Mouse (Mus musculus) testis, adult 2 months (tissue): ENCODE measurements at regions not wholly inside any gene's neighbourhood (a gene's known extent, or its start where the extent isn't known, plus 50 kb on each side); places are given as distances from the start of the nearest gene placed in this dataset.

Source experiments
- H3K27ac ChIP-seq: fragments of 200-500 bp; 2 replicates; pipeline ENCODE4 v1.5.1; 2012; ENCODE audit warnings: low read depth, low read length; ENCODE audit not compliant: control insufficient read depth, insufficient read depth
- H3K27me3 ChIP-seq: fragments of 200-500 bp; 2 replicates; pipeline ENCODE4 v1.6.1; 2012; ENCODE audit warnings: mild to moderate bottlenecking, low read length, moderate library complexity; ENCODE audit not compliant: control insufficient read depth, insufficient read depth
- H3K36me3 ChIP-seq: fragments of 200-500 bp; 2 replicates; pipeline ENCODE4 v1.6.1; 2012; ENCODE audit warnings: mild to moderate bottlenecking, low read length; ENCODE audit not compliant: control insufficient read depth, insufficient read depth
- H3K4me1 ChIP-seq: fragments of 200-500 bp; 2 replicates; pipeline ENCODE4 v1.6.1; 2012; ENCODE audit warnings: low read length; ENCODE audit not compliant: control insufficient read depth, insufficient read depth
- H3K4me3 ChIP-seq: fragments of 200-500 bp; 2 replicates; pipeline ENCODE4 v1.5.1; 2012; ENCODE audit warnings: low read depth, mild to moderate bottlenecking, low read length, moderate library complexity, mixed read lengths; ENCODE audit not compliant: control insufficient read depth
- CTCF ChIP-seq: fragments of 200-500 bp; IDR thresholded peaks from 2 replicates; pipeline ENCODE4 v1.5.1; 2012; ENCODE audit warnings: low read depth, mild to moderate bottlenecking, inconsistent platforms, low read length, moderate library complexity; ENCODE audit not compliant: control insufficient read depth, insufficient read depth, insufficient replicate concordance
- POLR2A ChIP-seq: fragments of 200-500 bp; IDR thresholded peaks from 2 replicates; pipeline ENCODE4 v1.6.1; 2012; ENCODE audit warnings: low read depth, mild to moderate bottlenecking, inconsistent platforms, low read length, moderate library complexity; ENCODE audit not compliant: control insufficient read depth

DNA sequence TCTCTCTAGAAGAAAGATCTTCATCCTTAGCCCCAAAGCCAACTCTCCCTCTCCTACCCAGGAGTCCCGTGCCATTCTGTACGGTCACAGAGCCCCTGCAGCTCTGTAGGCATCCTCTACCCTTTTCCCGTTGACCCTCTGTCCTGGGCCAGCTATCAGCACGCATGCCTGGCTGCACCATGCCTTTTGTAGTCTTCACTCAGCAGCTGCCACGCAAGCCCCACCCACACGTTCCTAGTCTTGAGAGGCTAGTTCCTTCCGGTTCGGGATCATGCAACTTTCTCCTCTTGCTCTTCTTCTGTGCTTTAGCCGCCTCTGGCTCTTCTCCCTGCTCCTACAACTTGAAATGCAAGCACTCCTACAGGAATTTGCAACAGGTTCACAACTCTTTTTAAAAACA is 152.1 kb upstream of the Pgrmc2 start:
- Histone ChIP-seq H3K27me3 (no peaks in the 10 kb centered on the region), H3K4me3 (no peak overlapping the region), H3K27ac (no peak overlapping the region), H3K4me1 (no peaks in the 10 kb centered on the region), H3K36me3 (no peaks in the 10 kb centered on the region)
- TF ChIP-seq CTCF, result no peak
- TF ChIP-seq POLR2A, result no peak

DNA sequence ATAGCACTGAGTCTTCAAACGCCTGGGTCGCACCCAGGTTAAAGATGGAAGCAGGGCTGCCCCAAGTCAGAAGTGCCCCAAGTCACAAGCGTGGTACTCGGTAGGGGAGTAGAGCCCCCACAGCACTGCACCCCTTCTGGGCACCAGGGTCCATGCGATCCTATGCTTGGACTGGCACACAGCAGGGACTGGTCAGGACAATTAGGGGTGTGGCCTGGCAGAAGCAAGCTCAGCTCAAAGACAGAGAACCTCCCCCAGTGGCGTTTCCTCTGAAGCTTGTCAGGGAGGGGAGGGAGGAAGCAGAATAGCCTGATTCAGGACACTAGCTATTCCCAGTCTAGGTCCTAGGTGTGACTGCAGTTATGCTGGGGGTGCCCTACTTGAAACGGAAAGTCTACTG is 151.3 kb upstream of the Pgrmc2 start:
- no peaks in the 10 kb centered on the region for H3K27me3 ChIP-seq
- H3K4me3 ChIP-seq, result no peak overlapping the region
- TF ChIP-seq POLR2A, result no peak
- no peak for TF ChIP-seq CTCF
- no peaks in the 10 kb centered on the region for H3K4me1 ChIP-seq
- no peak overlapping the region for H3K27ac ChIP-seq
- H3K36me3 ChIP-seq, result no peaks in the 10 kb centered on the region

GRCm38 (mm10) chr3:41233439-41233838 is 150.6 kb upstream of the Pgrmc2 start:
- no peak overlapping the region for H3K4me3 ChIP-seq
- no peak overlapping the region for H3K27ac ChIP-seq
- no peaks in the 10 kb centered on the region for H3K36me3 ChIP-seq
- no peaks in the 10 kb centered on the region; the same call in 1 of the 2 replicates for H3K4me1 ChIP-seq
- no peaks in the 10 kb centered on the region for H3K27me3 ChIP-seq
- TF ChIP-seq CTCF, result no peak
- TF ChIP-seq POLR2A, result no peak

GRCm38 (mm10) chr3:41230961-41231377 is 148.1 kb upstream of the Pgrmc2 start:
- no peaks in the 10 kb centered on the region for H3K36me3 ChIP-seq
- H3K27ac ChIP-seq, result no peak overlapping the region
- H3K27me3 ChIP-seq, result no peaks in the 10 kb centered on the region
- TF ChIP-seq CTCF (no peak), POLR2A (no peak)
- H3K4me1 ChIP-seq, result no peaks in the 10 kb centered on the region; the same call in 1 of the 2 replicates
- H3K4me3 ChIP-seq, result no peak overlapping the region

DNA sequence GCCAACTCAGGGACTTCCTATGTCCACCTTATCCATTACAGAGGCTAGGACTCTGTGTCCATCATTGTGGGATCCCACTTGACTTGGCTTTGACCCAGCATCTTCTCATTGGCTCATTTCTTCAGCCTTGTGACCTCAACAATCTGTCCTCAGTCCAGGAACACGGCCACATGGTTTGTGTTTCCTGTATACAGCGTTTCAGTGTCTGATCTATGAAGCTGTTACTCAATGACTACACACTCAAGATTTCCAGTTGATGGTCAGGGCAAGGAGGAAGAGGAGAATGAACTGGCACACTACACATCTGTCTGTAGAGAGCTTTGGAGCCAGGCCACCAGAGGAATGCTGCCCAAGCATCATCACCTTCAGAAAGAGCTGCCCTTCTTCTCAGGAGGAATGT is 146.6 kb upstream of the Pgrmc2 start:
- Histone ChIP-seq H3K4me3 (no peak overlapping the region), H3K27ac (no peak overlapping the region), H3K4me1 (no peaks in the 10 kb centered on the region; the same call in 1 of the 2 replicates), H3K27me3 (no peaks in the 10 kb centered on the region), H3K36me3 (no peaks in the 10 kb centered on the region)
- TF ChIP-seq CTCF, result no peak
- no peak for TF ChIP-seq POLR2A

DNA sequence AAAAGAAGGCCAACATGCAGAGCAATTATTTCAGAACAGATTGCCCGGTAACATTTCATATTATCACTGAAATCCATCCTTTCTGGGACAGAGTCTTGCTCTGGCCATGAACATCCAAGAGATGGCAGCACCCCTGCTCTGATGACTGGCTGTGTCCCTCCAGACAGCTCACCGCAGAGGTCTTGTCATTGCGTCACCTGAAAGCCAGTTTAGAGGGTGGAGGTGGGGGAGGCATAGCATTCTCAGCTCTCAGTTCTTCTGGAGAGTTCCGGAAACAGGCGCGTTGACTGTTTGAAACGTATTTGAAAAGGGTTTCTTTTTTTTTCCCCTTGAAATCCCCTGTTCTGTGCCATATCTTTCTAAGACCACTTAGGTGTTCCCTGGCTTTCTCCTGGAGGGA is 145.7 kb upstream of the Pgrmc2 start:
- Histone ChIP-seq H3K36me3 (no peaks in the 10 kb centered on the region), H3K4me3 (no peak overlapping the region), H3K27ac (no peak overlapping the region), H3K4me1 (no peaks in the 10 kb centered on the region; the same call in 1 of the 2 replicates), H3K27me3 (no peaks in the 10 kb centered on the region)
- TF ChIP-seq POLR2A (no peak), CTCF (peak; percentile 46; the same call in 1 of the 2 replicates)

DNA sequence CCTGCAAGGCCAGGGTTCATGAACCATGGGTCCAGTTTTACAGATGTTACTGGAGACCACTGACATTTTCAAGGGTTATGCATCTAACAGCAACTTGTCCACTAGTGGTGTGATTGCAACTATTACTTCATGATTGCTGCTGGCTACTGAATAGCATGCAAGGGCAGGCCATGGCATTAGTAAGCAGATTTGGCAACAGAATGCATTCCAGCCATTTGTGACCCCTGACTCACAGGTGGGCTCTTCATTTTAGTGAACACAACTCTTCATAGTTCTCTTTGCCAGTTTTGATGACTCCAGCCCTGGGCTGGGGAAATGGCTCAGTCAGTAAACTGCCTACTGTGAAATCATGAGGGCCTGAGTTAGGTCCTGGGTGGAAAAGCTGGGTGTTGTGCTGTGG is 137.9 kb upstream of the Pgrmc2 start:
- H3K27ac ChIP-seq, result no peak overlapping the region
- H3K4me1 ChIP-seq, result no peaks in the 10 kb centered on the region
- no peaks in the 10 kb centered on the region for H3K27me3 ChIP-seq
- no peak overlapping the region for H3K4me3 ChIP-seq
- H3K36me3 ChIP-seq, result no peaks in the 10 kb centered on the region
- TF ChIP-seq POLR2A (no peak), CTCF (no peak)

DNA sequence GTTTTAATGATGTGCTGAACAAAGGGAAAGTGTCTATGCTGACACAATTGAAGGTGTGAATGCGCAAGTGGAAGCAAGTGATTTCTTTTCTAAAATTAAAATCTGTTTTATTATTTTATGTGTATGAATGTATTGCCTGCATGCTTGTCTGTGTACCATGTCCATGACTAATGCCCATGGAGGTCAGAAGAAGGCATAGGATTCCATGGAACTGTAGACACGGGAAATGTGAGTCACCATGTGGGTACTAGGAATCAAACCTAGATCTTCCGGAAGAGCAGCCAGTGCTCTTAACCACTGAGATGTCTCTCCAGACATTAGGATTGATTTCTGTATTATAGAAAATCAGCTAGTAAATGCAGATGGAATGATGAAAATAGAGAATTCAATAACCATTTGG is 134.9 kb upstream of the Pgrmc2 start:
- H3K4me3 ChIP-seq, result no peak overlapping the region
- no peaks in the 10 kb centered on the region for H3K27me3 ChIP-seq
- no peaks in the 10 kb centered on the region for H3K4me1 ChIP-seq
- no peak overlapping the region for H3K27ac ChIP-seq
- TF ChIP-seq CTCF (no peak), POLR2A (no peak)
- no peaks in the 10 kb centered on the region for H3K36me3 ChIP-seq
